Mouse (Mus musculus) embryo, embryonic 9.5 days (tissue): ENCODE results near the gene Zfp131.
A peak's percentile ranks its signal among the peaks of the same experiment; 100 is the strongest.
"Not testable (repeated sequence)": the region's sequence is repeated elsewhere in the genome, so short reads cannot be mapped to it uniquely, and the experiment has no call there.

Experiments used
- DNase-seq: peaks from one replicate; pipeline ENCODE4 v3.0.0-alpha.2; 2017; ENCODE audit errors: extremely low spot score

The Zfp131 gene

GRCm38 (mm10) chr13:119790761-119791579, at the start of gene Zfp131:
Zfp131 (minus strand) TSS chr13:119790889.
- peak; percentile 94 for DNase-seq

GRCm38 (mm10) chr13:119839982-119840381, 49.3 kb upstream of the Zfp131 start:
- not testable (repeated sequence) for DNase-seq

DNA sequence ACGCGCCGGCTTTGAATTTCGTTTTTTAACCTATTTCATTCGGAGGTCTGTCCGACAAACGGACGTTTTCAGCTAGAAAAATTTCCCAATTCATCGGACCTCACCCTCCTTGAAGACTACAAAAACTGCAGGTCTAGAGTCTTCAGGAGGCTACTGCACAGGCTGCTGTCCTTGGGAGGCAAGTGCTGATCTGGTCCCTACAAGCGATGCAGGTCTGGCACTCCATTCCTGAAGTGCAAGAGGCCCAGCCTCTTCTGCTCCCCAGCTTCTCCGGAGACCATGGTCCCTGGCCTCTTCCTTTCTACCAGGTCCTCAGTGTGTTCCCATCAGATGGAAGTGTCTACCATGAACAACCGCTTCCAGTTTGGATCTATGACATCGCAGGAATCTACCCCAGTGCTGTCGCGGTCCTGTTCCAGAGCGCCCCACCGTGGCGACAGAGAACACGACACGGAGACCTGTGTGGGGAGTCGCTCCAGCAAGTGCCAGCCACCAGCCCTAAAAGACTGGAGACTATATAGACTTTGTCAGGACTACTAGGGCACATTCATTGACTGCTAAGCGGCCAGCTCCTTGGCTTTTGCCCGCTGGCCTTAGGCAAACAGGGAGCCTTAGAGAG, 47.1 kb upstream of the Zfp131 start:
- DNase-seq, result peak; percentile 52

GRCm38 (mm10) chr13:119836324-119836811, 45.7 kb upstream of the Zfp131 start:
- peak; percentile 34 for DNase-seq

DNA sequence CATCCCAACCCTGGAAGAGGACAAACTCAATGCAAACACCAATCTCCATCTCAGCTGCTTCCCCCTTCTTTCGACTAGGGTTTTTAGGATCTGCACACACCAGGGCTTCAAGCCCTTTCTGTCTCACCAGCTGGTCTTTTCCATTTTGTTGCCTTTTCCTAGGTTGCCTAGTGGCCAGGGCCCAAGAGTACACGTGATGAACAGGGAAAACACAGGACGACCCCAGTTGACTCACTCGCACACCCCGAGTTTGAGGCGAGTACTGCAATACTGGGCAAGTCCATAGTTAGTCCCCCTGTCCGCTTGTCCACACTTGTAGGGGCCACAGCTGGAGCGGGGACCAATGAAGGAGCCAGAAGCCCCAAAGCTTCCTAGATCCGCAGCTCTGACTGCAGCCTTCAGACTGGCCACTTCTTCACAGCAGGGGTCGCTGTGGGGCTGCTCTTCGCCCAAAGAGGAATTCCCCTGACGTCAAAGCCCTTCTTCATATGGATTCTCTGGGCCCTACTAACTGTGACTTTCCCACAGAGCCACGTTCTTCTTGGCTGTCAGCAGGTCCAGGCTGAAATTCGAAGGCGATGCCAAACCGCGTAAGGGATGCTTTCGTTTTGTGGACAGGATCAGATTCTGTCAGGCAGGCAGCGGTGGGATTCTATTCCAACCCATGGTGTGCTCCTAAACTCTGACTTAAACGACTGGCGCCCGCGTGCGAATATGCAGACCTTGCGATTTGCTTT, 44.8 kb upstream of the Zfp131 start, which contains the start of gene D13Ertd608e:
D13Ertd608e (plus strand) TSS at position 687 of the 737 bp plus-strand sequence.
- DNase-seq, result not testable (repeated sequence)

GRCm38 (mm10) chr13:119830116-119830515, 39.4 kb upstream of the Zfp131 start, which contains the start of gene AF067063:
AF067063 (minus strand) TSS chr13:119830216.
- DNase-seq, result not testable (repeated sequence)

- no peak for DNase-seq
Measured at GRCm38 (mm10) chr13:119817579-119818206, 27.0 kb upstream of the Zfp131 start.

DNA sequence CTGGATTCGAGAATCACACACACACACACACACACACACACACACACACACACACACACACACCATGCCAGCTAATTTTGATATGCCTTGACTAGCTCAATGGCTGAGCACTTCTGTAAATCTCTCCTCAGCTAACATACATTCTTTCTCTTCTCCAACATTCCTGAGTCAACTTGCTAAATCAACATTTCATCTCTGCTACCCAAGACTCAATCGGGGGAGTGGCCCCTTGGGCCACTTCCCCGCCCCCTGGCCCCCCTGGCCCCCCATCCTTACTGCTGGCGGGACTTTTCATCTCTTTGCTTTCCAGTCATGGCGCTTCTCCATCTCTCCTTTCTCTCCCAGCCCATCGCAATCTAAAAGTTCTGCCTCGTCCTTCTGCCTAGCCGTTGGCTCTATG, 26.1 kb upstream of the Zfp131 start:
- DNase-seq, result no peak

GRCm38 (mm10) chr13:119810031-119810430, 19.3 kb upstream of the Zfp131 start:
- no peak for DNase-seq

DNA sequence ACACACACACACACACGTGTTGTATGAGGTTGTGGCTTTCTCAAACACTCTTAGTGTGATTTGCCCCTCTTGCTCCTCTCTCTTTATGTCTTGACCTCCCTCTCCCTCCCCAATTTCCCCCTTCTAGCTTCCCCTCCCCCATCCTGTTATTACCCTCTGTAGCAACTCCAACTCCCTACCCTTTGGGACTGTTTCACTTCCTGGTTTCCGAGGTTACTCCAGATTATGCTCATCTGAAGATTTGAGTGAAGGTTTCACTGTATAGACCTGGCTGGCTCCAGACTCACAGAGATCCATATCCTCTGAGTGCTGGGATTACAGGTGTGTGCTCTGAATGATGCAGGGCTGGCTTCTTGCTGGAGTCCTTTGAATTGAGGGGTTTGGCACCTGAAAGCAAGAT, 18.2 kb upstream of the Zfp131 start:
- DNase-seq, result no peak

DNA sequence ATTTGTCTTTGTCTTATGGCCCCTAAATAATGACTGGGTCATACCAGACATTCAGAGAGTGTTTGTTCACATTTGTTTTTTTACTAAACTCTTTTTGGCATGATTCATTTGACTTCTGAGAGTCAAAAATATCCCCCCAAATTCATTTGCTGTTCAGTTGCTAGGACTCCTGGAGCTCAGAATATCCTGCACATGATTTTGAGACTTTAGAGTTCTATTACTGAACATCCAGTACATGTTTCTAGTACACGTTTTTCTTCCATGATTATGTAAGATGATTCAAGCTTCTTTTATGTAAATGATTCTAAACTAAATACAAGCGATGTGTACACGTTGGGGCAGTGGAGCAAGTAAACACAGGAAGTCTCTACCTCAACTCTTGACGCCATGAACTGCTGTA, 7.0 kb upstream of the Zfp131 start:
- DNase-seq, result no peak

DNA sequence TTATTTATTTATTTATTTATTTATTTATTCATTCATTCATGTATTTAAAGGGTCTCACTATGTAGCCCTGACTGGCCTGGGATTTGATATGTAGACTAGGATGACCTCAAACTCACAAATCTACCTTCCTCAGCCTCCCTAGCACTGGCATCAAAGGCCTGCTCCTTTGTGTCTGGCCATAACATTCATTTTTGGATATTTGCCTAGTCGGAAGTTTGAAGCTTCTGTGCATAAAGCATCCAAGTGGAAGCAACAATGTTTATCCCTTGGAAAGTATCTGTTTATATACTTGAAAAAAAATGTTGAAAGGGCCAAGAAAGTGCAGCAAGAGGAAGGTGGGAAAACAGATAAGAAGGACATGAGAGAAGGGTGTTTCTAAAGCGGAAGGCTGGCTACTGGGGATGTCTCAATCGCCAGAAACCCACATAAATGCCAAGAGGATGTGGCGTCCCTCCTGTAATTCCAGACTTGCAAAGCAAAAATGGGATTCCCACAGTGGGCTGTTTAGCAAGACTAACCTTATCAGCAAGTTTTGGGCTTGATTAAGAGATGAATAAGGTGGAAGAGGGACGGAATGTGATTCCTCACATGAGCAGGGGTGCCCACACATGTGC, 2.2 kb upstream of the Zfp131 start:
- DNase-seq, result no peak

DNA sequence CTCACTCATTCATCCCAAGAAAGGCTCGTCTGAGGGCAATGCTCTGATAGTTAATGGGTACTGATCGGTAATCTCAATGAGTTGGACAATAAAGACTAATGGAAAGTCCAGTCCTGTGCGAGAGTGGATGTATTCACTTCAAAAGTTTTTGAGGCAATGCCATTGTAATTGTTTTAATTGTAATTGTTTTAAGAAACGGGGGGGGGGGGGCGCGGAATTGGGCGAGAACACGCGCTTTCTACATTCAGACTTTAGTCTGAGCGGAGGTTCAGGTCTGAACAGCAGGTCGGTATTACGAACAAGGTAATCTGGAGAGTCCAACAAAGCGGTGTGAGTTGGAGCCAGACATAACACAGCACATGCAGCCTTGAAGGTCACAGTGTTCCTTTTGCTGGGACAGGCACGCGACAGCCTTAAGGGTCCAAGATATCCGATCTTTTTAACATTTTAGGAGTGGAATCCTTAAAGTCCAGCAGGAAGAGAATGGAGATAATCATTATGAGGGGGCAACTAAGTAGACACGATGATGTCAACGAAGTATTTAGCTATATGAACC, 969 bp upstream of the Zfp131 start:
- peak; percentile 48 for DNase-seq

DNA sequence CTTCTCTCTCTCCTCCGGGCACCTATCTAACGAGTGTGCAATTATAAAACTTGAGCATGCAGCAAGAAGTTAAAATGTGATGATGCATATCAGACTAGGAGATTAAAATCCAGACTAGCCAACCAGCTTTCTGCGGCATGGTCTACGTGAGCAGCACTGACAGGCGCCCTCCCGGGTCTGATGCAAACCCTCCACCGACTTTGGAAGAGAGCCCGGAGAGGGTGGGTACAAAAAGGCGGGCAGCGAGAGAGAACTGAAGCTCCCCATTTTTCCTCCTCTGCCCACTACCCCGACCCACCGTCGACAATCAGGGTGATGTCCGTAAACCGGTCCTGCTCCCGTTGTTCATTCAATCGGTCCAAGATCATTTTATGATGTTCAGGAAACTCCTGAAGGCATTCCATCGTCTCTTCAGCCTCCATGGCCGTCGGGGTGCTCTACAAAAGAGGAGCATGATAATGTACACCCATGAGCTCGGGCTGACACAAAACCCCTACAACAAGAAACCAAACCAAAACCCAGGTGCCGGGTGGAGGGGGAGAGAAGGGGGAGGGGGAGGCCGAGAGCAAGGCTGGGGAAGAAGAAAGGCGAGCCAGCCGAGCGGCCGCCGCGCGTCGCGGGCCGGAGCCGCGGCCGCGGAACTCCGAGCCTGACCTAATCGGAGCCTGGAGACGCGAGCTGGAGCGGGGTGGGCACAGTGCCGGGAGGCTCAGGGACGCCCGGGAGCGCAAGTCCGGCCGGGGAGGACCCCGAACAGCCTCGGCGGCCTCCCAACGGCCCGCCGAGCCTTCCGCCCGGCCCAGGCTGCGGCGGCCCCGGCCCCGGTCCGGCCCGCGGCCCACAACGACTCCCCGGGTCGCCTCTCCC, 605 bp downstream of the Zfp131 start:
- DNase-seq, result peak; percentile 31

GRCm38 (mm10) chr13:119783581-119783980, 7.1 kb downstream of the Zfp131 start:
- DNase-seq, result no peak

DNA sequence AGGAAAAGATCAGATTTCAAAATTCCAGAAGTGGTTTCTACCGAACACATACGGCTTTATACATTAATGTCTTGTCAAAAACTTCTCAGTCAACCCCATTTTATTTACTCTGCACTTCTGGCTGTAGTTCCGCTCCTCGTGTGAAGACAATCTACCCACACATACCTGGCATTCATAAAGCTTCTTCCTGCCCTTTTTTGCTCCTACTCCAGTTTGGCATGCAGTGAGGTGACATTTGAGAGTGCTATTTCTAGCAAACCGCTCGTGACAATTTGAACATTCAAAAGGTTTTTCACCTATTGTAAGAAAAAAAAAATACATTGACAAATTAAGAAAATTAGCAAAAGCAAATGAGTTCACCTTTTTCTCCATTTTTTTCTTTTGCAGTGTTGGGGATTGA, 22.1 kb downstream of the Zfp131 start:
- no peak for DNase-seq

DNA sequence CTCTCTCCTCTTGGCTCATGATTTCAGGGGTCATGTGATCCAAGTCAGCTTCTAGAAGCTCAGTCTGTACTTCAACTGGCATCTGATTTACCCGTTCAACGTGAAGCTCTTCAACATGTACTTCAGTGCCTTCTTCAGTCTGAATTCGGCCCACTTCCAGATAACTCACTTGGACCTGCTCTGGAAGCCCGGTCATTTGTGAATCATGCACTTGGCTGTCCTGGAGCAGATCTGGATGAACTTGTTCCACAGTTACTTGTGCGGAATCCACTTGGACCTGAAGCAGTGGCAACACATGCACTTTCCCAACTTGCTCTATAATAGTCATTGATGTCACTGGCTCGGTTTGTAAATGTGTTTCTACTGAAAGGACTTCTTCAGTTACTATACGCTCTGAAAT, 24.2 kb downstream of the Zfp131 start:
- no peak for DNase-seq

- no peak for DNase-seq
Measured at GRCm38 (mm10) chr13:119756831-119757230, 33.9 kb downstream of the Zfp131 start.

DNA sequence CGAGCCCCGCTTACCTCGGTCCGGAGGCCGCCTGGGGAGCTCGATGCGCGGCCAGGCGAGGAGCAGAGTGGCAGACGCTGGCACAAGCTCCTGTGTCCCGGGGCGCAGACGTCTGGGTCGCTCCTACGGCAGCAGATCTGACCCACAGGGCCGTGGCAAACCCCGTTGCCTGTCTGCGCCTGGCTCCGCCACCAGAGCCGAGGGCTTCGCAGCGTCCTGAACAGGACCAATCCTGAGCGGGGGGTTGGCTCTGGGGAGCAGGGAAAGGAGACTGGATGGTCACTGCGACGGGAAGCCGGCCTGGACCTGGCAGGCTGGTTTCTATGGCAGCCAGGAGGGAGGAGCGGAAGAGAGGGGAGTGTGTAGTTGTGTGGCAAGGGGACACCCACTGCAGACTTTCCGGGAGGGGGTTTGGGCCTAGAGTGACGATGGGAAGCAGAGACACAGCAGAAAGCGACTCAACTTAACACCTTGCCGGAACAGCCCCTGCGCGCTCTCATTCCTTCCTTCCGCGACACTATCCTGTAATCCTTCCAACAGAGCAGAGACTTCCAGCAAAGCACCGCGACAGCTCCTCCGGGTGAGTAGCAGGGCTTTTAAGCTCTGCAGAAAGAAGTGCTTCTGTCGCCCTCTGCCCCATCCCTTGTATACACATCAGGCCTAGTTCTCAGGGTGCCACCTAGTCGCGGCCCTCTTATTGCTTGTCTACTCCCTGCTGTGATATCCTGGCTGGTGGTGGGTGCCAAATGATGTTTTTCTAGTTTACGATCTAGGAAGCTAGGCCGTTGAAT, 34.8 kb downstream of the Zfp131 start, which contains the start of gene Nim1k:
Nim1k (minus strand) TSS at position 202 of the 791 bp plus-strand sequence.
- peak; percentile 85 for DNase-seq
